Mouse (Mus musculus) midbrain, embryonic 14.5 days (tissue): ENCODE results near the gene Zswim1. TPM values are rescaled to one million over a fixed set of nuclear protein-coding genes. Genes with fewer than 3 reads are reported as not detected.
"Not testable (repeated sequence)": the region's sequence is repeated elsewhere in the genome, so short reads cannot be mapped to it uniquely, and the experiment has no call there.

Experiments
- ATAC-seq: fragments of 200-750 bp; cut with Nextera tagmentation; 2 replicates; pipeline ENCODE4 v1.8.0; 2017; ENCODE audit warnings: moderate number of reproducible peaks, moderate library complexity; ENCODE audit not compliant: low FRiP score, low TSS enrichment
- DNase-seq: peaks from one replicate; pipeline ENCODE4 v3.0.0-alpha.2; 2015
- H3K27ac ChIP-seq: fragments of 300-500 bp; sonication (generic); replicated peaks from 2 replicates; pipeline ENCODE4 v1.5.1; 2014; ENCODE audit warnings: mild to moderate bottlenecking, low read depth, low read length, moderate library complexity
- H3K27me3 ChIP-seq: fragments of 300-500 bp; sonication (generic); 2 replicates; pipeline ENCODE4 v1.6.1; 2014; ENCODE audit warnings: low read length, control low read depth, mixed read lengths; ENCODE audit not compliant: control insufficient read depth, insufficient read depth
- H3K36me3 ChIP-seq: fragments of 300-500 bp; sonication (generic); 2 replicates; pipeline ENCODE4 v1.6.1; 2014; ENCODE audit warnings: low read length, control low read depth; ENCODE audit not compliant: control insufficient read depth, insufficient read depth
- H3K4me1 ChIP-seq: fragments of 300-500 bp; sonication (generic); 2 replicates; pipeline ENCODE4 v1.6.1; 2014; ENCODE audit warnings: mild to moderate bottlenecking, antibody characterized with exemption, low read length, control low read depth; ENCODE audit not compliant: control insufficient read depth, insufficient read depth
- H3K4me2 ChIP-seq: fragments of 300-500 bp; sonication (generic); 2 replicates; pipeline ENCODE4 v1.6.1; 2014; ENCODE audit warnings: mild to moderate bottlenecking, low read length, moderate library complexity
- H3K4me3 ChIP-seq: fragments of 300-500 bp; sonication (generic); replicated peaks from 2 replicates; pipeline ENCODE4 v1.5.1; 2014; ENCODE audit warnings: low read depth, low read length
- H3K9ac ChIP-seq: fragments of 300-500 bp; sonication (generic); replicated peaks from 2 replicates; pipeline ENCODE4 v1.6.1; 2014; ENCODE audit warnings: mild to moderate bottlenecking, low read length, moderate library complexity
- H3K9me3 ChIP-seq: fragments of 300-500 bp; sonication (generic); 2 replicates; pipeline ENCODE4 v1.6.1; 2016; ENCODE audit warnings: low read length, control low read depth, mixed read lengths; ENCODE audit not compliant: control insufficient read depth
- WGBS: fragments of 180-500 bp; shearing (Covaris S2); extraction: QIAGEN DNeasy Blood & Tissue Kit; methylation state at CpG from one replicate; pipeline ENCODE4 v1.1.7; 2014; 5-methylcytosine and 5-hydroxymethylcytosine counted together
- polyA plus RNA-seq: library from polyadenylated mRNA; unstranded; fragments of >200 nt; fragmentation: Nextera tagmentation; extraction: Ambion mirVana; gene quantifications from 2 replicates; pipeline ENCODE4 v1.2.1, GENCODE M21; 2014

Zswim1 gene
- polyA plus RNA-seq, 1 experiment from 2014 or later, result 27.8 TPM

GRCm38 (mm10) chr2:164850061-164850460 lies 27.6 kb downstream of the Zswim1 start:
- Histone ChIP-seq H3K4me1 (no peaks in the 10 kb centered on the region), H3K9me3 (no peaks in the 10 kb centered on the region), H3K4me2 (no peak overlapping the region), H3K27ac (no peak overlapping the region), H3K27me3 (no peaks in the 10 kb centered on the region), H3K9ac (no peak overlapping the region), H3K4me3 (no peak overlapping the region), H3K36me3 (no peaks in the 10 kb centered on the region)
- no peak for DNase-seq
- 90% methylated on average over 8 of the region's 8 CpGs for WGBS
- no peak for ATAC-seq

DNA sequence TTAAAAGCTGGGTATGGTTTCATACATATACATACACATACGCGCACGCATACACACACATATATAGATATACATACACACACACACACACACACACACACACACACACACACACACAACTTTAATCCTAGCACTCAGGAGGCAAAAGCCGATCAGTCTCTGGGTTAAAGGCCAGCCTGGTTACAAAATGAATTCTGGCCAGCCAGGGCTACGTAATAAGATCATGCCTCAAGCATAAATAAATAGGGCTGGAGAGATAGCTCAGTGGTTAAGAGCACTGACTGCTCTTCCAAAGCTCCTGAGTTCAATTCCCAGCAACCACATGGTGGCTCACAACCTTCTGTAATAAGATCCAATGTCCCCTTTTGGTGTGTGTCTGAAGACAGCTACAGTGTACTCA lies 33.1 kb downstream of the Zswim1 start:
- not testable (repeated sequence) for H3K4me2 ChIP-seq, H3K27me3 ChIP-seq, ATAC-seq, H3K9ac ChIP-seq, H3K36me3 ChIP-seq, H3K4me3 ChIP-seq, DNase-seq, H3K9me3 ChIP-seq, H3K27ac ChIP-seq
- H3K4me1 ChIP-seq, result peaks cover 22% of the 10 kb centered on the region
- 77% methylated on average over 5 of the region's 5 CpGs for WGBS

- under 1% methylated on average over 42 of the region's 42 CpGs for WGBS
- H3K9me3 ChIP-seq, result no peaks in the 10 kb centered on the region
- H3K4me1 ChIP-seq, result peaks cover 22% of the 10 kb centered on the region
- ATAC-seq (no peak), DNase-seq (peak; percentile 40)
- peak overlapping the region; percentile 30; the same call in 1 of the 2 replicates for H3K9ac ChIP-seq
- H3K4me3 ChIP-seq, result peak overlapping the region; percentile 40
- H3K27ac ChIP-seq, result no peak overlapping the region
- H3K36me3 ChIP-seq, result no peaks in the 10 kb centered on the region
- peaks cover 10% of the 10 kb centered on the region for H3K27me3 ChIP-seq
- peak overlapping the region; percentile 95 for H3K4me2 ChIP-seq
Measured at GRCm38 (mm10) chr2:164856309-164857100, 34.0 kb downstream of the Zswim1 start.

- peak within 1 kb of the TSS; percentile 40 for H3K4me3 ChIP-seq
- H3K9me3 ChIP-seq, result no peaks in the 10 kb centered on the region
- peaks cover 22% of the 10 kb centered on the region for H3K4me1 ChIP-seq
- H3K27ac ChIP-seq, result 0 out of 2 replicates have a peak within 1 kb of the TSS, but pooled peaks have one; percentile 20
- no peaks in the 10 kb centered on the region for H3K36me3 ChIP-seq
- H3K27me3 ChIP-seq, result peaks cover 10% of the 10 kb centered on the region
- ATAC-seq (peak; percentile 70), DNase-seq (peak; percentile 75)
- H3K4me2 ChIP-seq, result peak within 1 kb of the TSS; percentile 95
- WGBS, result 0% methylated on average over 47 of the region's 47 CpGs
- H3K9ac ChIP-seq, result peak within 1 kb of the TSS; percentile 30; the same call in 1 of the 2 replicates
Measured at GRCm38 (mm10) chr2:164857101-164857821, 34.8 kb downstream of the Zswim1 start, which contains the start of gene Pltp. Gene Pltp, minus strand, starts transcription at chr2:164857711.

- 0 out of 2 replicates have a peak overlapping the region, but pooled peaks have one; percentile 30 for H3K9ac ChIP-seq
- peaks cover 10% of the 10 kb centered on the region for H3K27me3 ChIP-seq
- peak overlapping the region; percentile 95 for H3K4me2 ChIP-seq
- H3K36me3 ChIP-seq, result no peaks in the 10 kb centered on the region
- peak overlapping the region; percentile 40 for H3K4me3 ChIP-seq
- H3K9me3 ChIP-seq, result no peaks in the 10 kb centered on the region
- 0 out of 2 replicates have a peak overlapping the region, but pooled peaks have one; percentile 20 for H3K27ac ChIP-seq
- H3K4me1 ChIP-seq, result peaks cover 22% of the 10 kb centered on the region
- WGBS, result 4% methylated on average over 19 of the region's 19 CpGs
- no peak for ATAC-seq
- no peak for DNase-seq
Measured at GRCm38 (mm10) chr2:164857842-164858553, 35.5 kb downstream of the Zswim1 start.

DNA sequence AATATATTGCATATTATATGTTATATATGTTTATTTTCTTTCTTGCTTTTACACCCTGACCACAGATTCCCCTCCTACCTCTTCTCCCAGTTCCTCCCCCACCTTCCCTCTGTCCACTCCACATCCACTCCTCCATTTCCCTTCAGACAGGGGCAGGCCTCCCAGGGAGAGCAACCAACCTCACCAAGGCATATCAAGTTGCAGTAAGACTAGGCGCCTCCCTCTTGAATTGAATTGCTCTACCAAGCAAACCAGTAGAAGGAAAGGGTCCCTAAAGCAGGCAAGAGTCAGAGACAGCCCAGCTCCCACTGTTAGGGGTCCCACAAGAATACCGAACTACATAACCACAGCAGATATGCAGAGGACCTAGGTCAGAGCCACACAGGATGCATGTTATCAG lies 36.7 kb downstream of the Zswim1 start:
- WGBS, result 67% methylated on average over 2 of the region's 2 CpGs

GRCm38 (mm10) chr2:164859640-164860432 lies 37.4 kb downstream of the Zswim1 start:
- ATAC-seq, result no peak
- Histone ChIP-seq H3K27me3 (peaks cover 10% of the 10 kb centered on the region), H3K27ac (no peak overlapping the region), H3K9me3 (no peaks in the 10 kb centered on the region), H3K9ac (no peak overlapping the region), H3K4me1 (peaks cover 22% of the 10 kb centered on the region), H3K4me2 (no peak overlapping the region), H3K4me3 (no peak overlapping the region), H3K36me3 (no peaks in the 10 kb centered on the region)
- no peak for DNase-seq
- WGBS, result 65% methylated on average over 9 of the region's 9 CpGs

More for the DNA sequence above, 36.7 kb downstream of the Zswim1 start:
- no peak overlapping the region for H3K27ac ChIP-seq
- no peaks in the 10 kb centered on the region for H3K36me3 ChIP-seq
- no peak for DNase-seq
- ATAC-seq, result no peak
- H3K4me1 ChIP-seq, result peaks cover 22% of the 10 kb centered on the region
- H3K4me2 ChIP-seq, result no peak overlapping the region
- H3K27me3 ChIP-seq, result peaks cover 10% of the 10 kb centered on the region
- H3K9me3 ChIP-seq, result no peaks in the 10 kb centered on the region
- no peak overlapping the region for H3K4me3 ChIP-seq
- no peak overlapping the region for H3K9ac ChIP-seq

- Histone ChIP-seq H3K9me3 (no peaks in the 10 kb centered on the region), H3K36me3 (no peaks in the 10 kb centered on the region), H3K27ac (no peak overlapping the region), H3K27me3 (peaks cover 10% of the 10 kb centered on the region), H3K9ac (no peak overlapping the region), H3K4me3 (no peak overlapping the region), H3K4me1 (peaks cover 21% of the 10 kb centered on the region), H3K4me2 (no peak overlapping the region)
- 72% methylated on average over 4 of the region's 4 CpGs for WGBS
- DNase-seq (no peak), ATAC-seq (no peak)
Measured at GRCm38 (mm10) chr2:164861094-164861493, 38.6 kb downstream of the Zswim1 start.
